Mouse (Mus musculus) ES-E14 (cell line): ENCODE data around the gene Slc3a2. TPM values are rescaled to one million over a fixed set of nuclear protein-coding genes. Genes with fewer than 3 reads are reported as not detected.

Experiments
- DNase-seq: peaks from one replicate; pipeline ENCODE4 v3.0.0-alpha.2; 2013; ENCODE audit warnings: low read depth, low spot score
- H3K27ac ChIP-seq: 2 replicates; pipeline ENCODE4 v1.5.1; 2012; ENCODE audit warnings: low read depth, mild to moderate bottlenecking, low read length, moderate library complexity, mixed read lengths; ENCODE audit not compliant: poor library complexity, insufficient read depth, severe bottlenecking
- H3K36me3 ChIP-seq: 2 replicates; pipeline ENCODE4 v1.6.1; 2012; ENCODE audit warnings: mild to moderate bottlenecking, low read length, moderate library complexity, mixed read lengths; ENCODE audit not compliant: control insufficient read depth, poor library complexity, insufficient read depth, severe bottlenecking
- H3K4me1 ChIP-seq, 2 experiments: fragments of 150-350 bp in 1 of 2; sonication (generic) in 1 of 2; 2 replicates each; pipeline ENCODE4 v1.6.1; 2012; ENCODE audit warnings: low read length in 2 of 2, mild to moderate bottlenecking in 1 of 2, mixed read lengths in 1 of 2; ENCODE audit not compliant: control insufficient read depth in 2 of 2, insufficient read depth in 2 of 2, poor library complexity in 1 of 2
- H3K4me3 ChIP-seq, 2 experiments: fragments of 150-350 bp in 1 of 2; sonication (generic) in 1 of 2; 2 replicates each; pipeline ENCODE4 v1.5.1; 2012; ENCODE audit warnings: low read length in 2 of 2, low read depth in 1 of 2, mild to moderate bottlenecking in 1 of 2, mixed read lengths in 1 of 2; ENCODE audit not compliant: insufficient read depth in 1 of 2, poor library complexity in 1 of 2, severe bottlenecking in 1 of 2
- H3K9ac ChIP-seq: 2 replicates; pipeline ENCODE4 v1.6.1; 2012; ENCODE audit warnings: low read depth, mild to moderate bottlenecking, low read length, mixed read lengths; ENCODE audit not compliant: poor library complexity, insufficient read depth, severe bottlenecking
- H3K9me3 ChIP-seq: fragments of 150-350 bp; sonication (generic); 2 replicates; pipeline ENCODE4 v1.6.1; 2012; ENCODE audit warnings: low read depth, mild to moderate bottlenecking, low read length; ENCODE audit not compliant: control insufficient read depth, insufficient read depth
- CHD2 ChIP-seq: IDR thresholded peaks from 2 replicates; pipeline ENCODE4 v1.6.1; 2014; ENCODE audit warnings: mild to moderate bottlenecking, low read depth, low read length, inconsistent platforms
- HCFC1 ChIP-seq: IDR thresholded peaks from 2 replicates; pipeline ENCODE4 v1.6.1; 2012; ENCODE audit warnings: low read length, inconsistent platforms, borderline replicate concordance; ENCODE audit not compliant: insufficient read depth
- MAFK ChIP-seq: IDR thresholded peaks from 2 replicates; pipeline ENCODE4 v1.6.1; 2014; ENCODE audit warnings: mild to moderate bottlenecking, low read depth, low read length, inconsistent platforms; ENCODE audit not compliant: insufficient read depth
- ZC3H11A ChIP-seq: IDR thresholded peaks from 2 replicates; pipeline ENCODE4 v1.6.1; 2012; ENCODE audit warnings: low read depth, mild to moderate bottlenecking, inconsistent platforms, low read length, borderline replicate concordance
- ZNF384 ChIP-seq: IDR thresholded peaks from 2 replicates; pipeline ENCODE4 v1.6.1; 2012; ENCODE audit warnings: low read depth, low read length, inconsistent platforms
- in situ Hi-C, 2 experiments: fragments of 600-800 bp; cut with MboI; formaldehyde crosslinking; loops; one replicate each; pipeline ENCODE4 v1.15.1; 2025; ENCODE audit warnings: low sequenced_read_pairs in 2 of 2, inconsistent platforms in 1 of 2; ENCODE audit not compliant: unreplicated experiment in 2 of 2
- total RNA-seq: library from RNA; depleted of rRNA; stranded (reverse); fragments of 300-350 nt; gene quantifications from 2 replicates; pipeline ENCODE4 v1.2.3, GENCODE M21; 2012

Gene Slc3a2
- total RNA-seq, 1 experiment: 354 TPM

DNA sequence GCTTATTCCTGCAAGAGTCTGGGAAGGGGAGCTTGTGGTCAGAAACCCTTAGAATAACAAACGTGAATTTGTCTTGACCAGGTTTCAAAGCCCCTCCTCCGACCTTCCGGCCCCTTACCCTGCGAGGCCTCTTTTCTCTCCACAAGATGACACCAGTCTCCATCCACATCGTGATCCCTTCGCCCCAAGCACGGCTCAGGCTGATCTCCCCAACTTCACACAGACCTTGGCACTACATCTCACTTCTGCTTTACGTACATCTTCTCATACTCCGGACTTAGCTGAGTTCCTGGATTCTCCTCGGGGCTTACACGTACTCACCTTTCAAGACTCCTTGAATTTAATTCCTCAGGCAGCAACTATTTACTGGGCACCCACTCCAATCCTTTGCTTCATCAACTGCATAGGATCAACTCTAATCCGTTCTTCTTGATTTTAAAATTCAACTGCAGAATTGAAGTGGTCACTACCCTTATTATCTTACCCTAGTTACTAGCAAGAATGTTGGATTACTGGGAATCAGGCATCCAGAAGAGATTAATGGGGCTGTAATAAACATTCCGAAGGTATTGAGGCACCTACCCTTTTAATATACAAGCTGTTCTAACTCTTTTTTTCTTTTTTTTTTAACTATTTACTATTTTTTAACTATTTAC, 9.0 kb downstream of the Slc3a2 start:
- H3K4me3 ChIP-seq: peak overlapping the region; percentile 92 to 98
- TF ChIP-seq ZC3H11A: no peak
- TF ChIP-seq HCFC1: no peak
- no peak for TF ChIP-seq ZNF384
- no peak for TF ChIP-seq MAFK
- no peak for TF ChIP-seq CHD2
- H3K27ac ChIP-seq: peak overlapping the region; percentile 95
- H3K9me3 ChIP-seq: no peaks in the 10 kb centered on the region
- in situ Hi-C loops: no loop called here
- H3K36me3 ChIP-seq: peaks cover 32% of the 10 kb centered on the region
- DNase-seq: no peak
- peak overlapping the region; percentile 95 for H3K9ac ChIP-seq
- H3K4me1 ChIP-seq: peaks cover 7 to 8% of the 10 kb centered on the region in 2 experiments; a peak in 2 of 4 replicates

DNA sequence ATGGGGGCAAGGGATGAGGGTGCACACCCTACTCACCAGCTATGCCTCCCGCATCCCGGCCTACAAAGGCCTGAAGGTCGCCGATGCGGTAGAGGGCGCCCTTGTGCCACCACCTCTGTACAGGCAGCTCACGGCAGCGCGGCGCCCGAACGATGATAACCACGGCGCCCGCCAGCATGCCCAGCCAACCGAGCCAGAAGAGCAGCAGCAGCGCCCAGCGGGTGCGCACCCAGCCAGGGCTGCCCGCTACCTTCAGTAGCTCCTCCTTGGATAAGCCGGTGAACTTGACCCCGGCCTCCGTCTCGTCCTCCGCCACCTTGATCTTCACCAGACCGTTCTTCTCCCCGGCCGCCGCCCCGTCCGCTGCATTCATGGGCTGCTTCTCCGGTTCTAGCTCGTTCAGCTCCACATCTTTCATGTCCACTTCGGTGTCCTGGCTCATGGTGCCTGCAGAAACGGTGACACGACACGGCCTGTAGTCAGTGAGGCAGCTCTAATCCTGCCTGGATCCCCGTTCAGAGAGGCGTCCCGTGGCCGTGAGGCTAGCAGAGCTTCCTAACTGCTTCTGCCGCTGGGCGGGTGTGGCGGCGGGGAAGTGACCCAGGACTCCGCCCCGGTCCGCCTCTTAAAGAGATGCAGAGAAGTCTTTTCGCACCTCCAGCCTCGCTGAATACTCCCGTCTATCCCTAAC, 9.7 kb downstream of the Slc3a2 start:
- no peaks in the 10 kb centered on the region for H3K9me3 ChIP-seq
- H3K4me1 ChIP-seq: peaks cover 7 to 8% of the 10 kb centered on the region in 2 experiments; a peak in 2 of 4 replicates
- peak overlapping the region; percentile 95 for H3K27ac ChIP-seq
- H3K9ac ChIP-seq: peak overlapping the region; percentile 95
- H3K4me3 ChIP-seq: peak overlapping the region; percentile 92 to 98
- TF ChIP-seq ZC3H11A (no peak), MAFK (no peak), ZNF384 (no peak), CHD2 (no peak), HCFC1 (peak; percentile 25; the same call in 1 of the 2 replicates)
- in situ Hi-C loops: no loop called here
- DNase-seq: peak; percentile 84
- peaks cover 39% of the 10 kb centered on the region for H3K36me3 ChIP-seq

GRCm38 (mm10) chr19:8712870-8713305, 10.3 kb downstream of the Slc3a2 start:
- Histone ChIP-seq H3K4me1 (peaks cover 7 to 9% of the 10 kb centered on the region in 2 experiments; a peak in 2 of 4 replicates), H3K4me3 (peak overlapping the region; percentile 92 to 98), H3K9me3 (no peaks in the 10 kb centered on the region), H3K36me3 (peaks cover 44% of the 10 kb centered on the region), H3K27ac (peak overlapping the region; percentile 95), H3K9ac (peak overlapping the region; percentile 95)
- no peak for TF ChIP-seq ZC3H11A
- peak; percentile 98 for TF ChIP-seq MAFK
- TF ChIP-seq CHD2: no peak
- TF ChIP-seq ZNF384: peak; percentile 97
- TF ChIP-seq HCFC1: no peak; the same call in 1 of the 2 replicates
- DNase-seq: peak; percentile 98
- in situ Hi-C loops: no loop called here

DNA sequence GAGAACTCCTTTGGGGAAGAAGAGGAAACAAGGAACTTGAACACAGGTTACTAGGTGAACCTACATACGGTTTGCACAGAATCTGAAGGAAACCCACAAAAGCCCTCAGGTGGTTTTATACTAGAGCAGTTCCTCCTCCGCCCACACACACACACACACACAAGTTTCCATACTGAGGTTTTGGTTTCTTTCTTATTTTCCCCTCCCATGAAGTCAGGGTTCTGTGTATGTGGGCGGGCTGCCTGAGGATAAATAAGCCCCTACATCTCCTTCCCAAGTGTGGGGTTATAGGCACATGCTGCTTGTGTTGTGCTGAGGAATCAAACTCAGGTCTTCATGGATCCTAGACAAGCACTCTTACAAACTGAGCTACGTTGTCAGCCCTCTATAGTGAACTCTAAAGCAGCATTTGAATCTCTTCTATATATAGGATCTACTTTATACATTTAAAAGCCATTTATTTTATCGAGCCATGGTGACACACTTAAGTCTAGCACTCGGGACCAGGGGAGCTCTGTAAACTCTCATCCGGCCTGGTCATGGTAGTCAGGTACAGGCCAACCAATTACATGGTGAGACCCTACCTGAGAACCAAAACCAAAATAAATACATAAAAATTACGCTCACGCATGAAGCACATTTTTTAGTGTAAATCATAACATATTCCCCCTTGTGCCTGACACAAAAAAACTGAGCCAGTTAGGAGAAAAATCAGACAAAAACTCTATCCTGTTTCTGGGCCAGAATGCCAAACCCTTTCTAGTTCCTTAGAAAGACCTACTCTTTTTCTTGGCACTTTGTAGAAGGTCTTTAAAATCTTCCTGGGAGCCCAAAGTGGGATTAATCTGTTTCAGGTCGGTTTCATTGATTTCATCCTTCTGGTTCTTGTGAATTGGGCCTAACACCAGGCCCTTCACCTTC, 11.0 kb downstream of the Slc3a2 start:
- DNase-seq: no peak
- no peak for TF ChIP-seq ZNF384
- TF ChIP-seq HCFC1: no peak
- no peak for TF ChIP-seq MAFK
- no peak for TF ChIP-seq ZC3H11A
- TF ChIP-seq CHD2: 0 out of 2 replicates have a peak, but pooled peaks have one; percentile 19
- Histone ChIP-seq H3K9me3 (no peaks in the 10 kb centered on the region), H3K4me1 (peaks cover 7 to 12% of the 10 kb centered on the region in 2 experiments; a peak in 2 of 4 replicates), H3K36me3 (peaks cover 50% of the 10 kb centered on the region), H3K4me3 (peak overlapping the region; percentile 92 to 98), H3K9ac (peak overlapping the region; percentile 95), H3K27ac (peak overlapping the region; percentile 95)
- in situ Hi-C loops: no loop called here
